Mouse (Mus musculus) intestine, embryonic 16.5 days (tissue): ENCODE data around the gene Edar. TPM values are rescaled to one million over a fixed set of nuclear protein-coding genes. Genes with fewer than 3 reads are reported as not detected.

Experiments
- ATAC-seq: fragments of 200-750 bp; cut with Nextera tagmentation; 2 replicates; pipeline ENCODE4 v1.8.0; 2017; ENCODE audit warnings: moderate TSS enrichment, moderate library complexity
- H3K27ac ChIP-seq: fragments of 300-500 bp; sonication (generic); 2 replicates; pipeline ENCODE4 v1.5.1; 2014; ENCODE audit warnings: mild to moderate bottlenecking, low read length
- H3K27me3 ChIP-seq: fragments of 300-500 bp; sonication (generic); replicated peaks from 2 replicates; pipeline ENCODE4 v1.6.1; 2014; ENCODE audit warnings: low read length, control low read depth, mixed read lengths; ENCODE audit not compliant: control insufficient read depth, insufficient read depth
- H3K36me3 ChIP-seq: fragments of 300-500 bp; sonication (generic); 2 replicates; pipeline ENCODE4 v1.6.1; 2014; ENCODE audit warnings: low read length, control low read depth; ENCODE audit not compliant: control insufficient read depth, insufficient read depth
- H3K4me1 ChIP-seq: fragments of 300-500 bp; sonication (generic); 2 replicates; pipeline ENCODE4 v1.6.1; 2014; ENCODE audit warnings: low read length, control low read depth, mixed read lengths; ENCODE audit not compliant: control insufficient read depth, insufficient read depth
- H3K4me2 ChIP-seq: fragments of 300-500 bp; sonication (generic); 2 replicates; pipeline ENCODE4 v1.6.1; 2014; ENCODE audit warnings: low read depth, low read length, control low read depth
- H3K4me3 ChIP-seq: fragments of 300-500 bp; sonication (generic); 2 replicates; pipeline ENCODE4 v1.5.1; 2014; ENCODE audit warnings: mild to moderate bottlenecking, low read length
- H3K9ac ChIP-seq: fragments of 300-500 bp; sonication (generic); 2 replicates; pipeline ENCODE4 v1.6.1; 2014; ENCODE audit warnings: low read depth, low read length
- H3K9me3 ChIP-seq: fragments of 300-500 bp; sonication (generic); 2 replicates; pipeline ENCODE4 v1.6.1; 2016; ENCODE audit warnings: low read length, control low read depth; ENCODE audit not compliant: control insufficient read depth
- WGBS: fragments of 180-500 bp; shearing (Covaris S2); extraction: QIAGEN DNeasy Blood & Tissue Kit; methylation state at CpG from one replicate; pipeline ENCODE4 v1.1.7; 2014; 5-methylcytosine and 5-hydroxymethylcytosine counted together
- polyA plus RNA-seq: library from polyadenylated mRNA; unstranded; fragments of >200 nt; fragmentation: Nextera tagmentation; extraction: Ambion mirVana; gene quantifications from 2 replicates; pipeline ENCODE4 v1.2.1, GENCODE M21; 2015

Gene Edar
- polyA plus RNA-seq, 1 experiment from 2014 or later = 0.39 TPM

- no peak overlapping the region for H3K27ac ChIP-seq
- H3K27me3 ChIP-seq = no peaks in the 10 kb centered on the region
- no peak overlapping the region for H3K4me3 ChIP-seq
- H3K9ac ChIP-seq = no peak overlapping the region
- no peaks in the 10 kb centered on the region for H3K4me1 ChIP-seq
- ATAC-seq = no peak
- 68% methylated on average over 7 of the region's 7 CpGs for WGBS
- H3K4me2 ChIP-seq = no peak overlapping the region
- H3K36me3 ChIP-seq = no peaks in the 10 kb centered on the region
- H3K9me3 ChIP-seq = no peaks in the 10 kb centered on the region
These were observed 15.6 kb upstream of the Edar start for GRCm38 (mm10) chr10:58691051-58691450.

- Histone ChIP-seq H3K9me3 (no peaks in the 10 kb centered on the region), H3K27ac (no peak overlapping the region), H3K27me3 (no peaks in the 10 kb centered on the region), H3K36me3 (no peaks in the 10 kb centered on the region), H3K4me2 (no peak overlapping the region), H3K4me3 (no peak overlapping the region), H3K9ac (no peak overlapping the region), H3K4me1 (no peaks in the 10 kb centered on the region)
- 85% methylated on average over 6 of the region's 6 CpGs for WGBS
- no peak for ATAC-seq
These were observed 3.8 kb upstream of the Edar start for GRCm38 (mm10) chr10:58679298-58679697.

- 36% methylated on average over 15 of the region's 15 CpGs for WGBS
- Histone ChIP-seq H3K9me3 (no peaks in the 10 kb centered on the region), H3K4me3 (no peak overlapping the region; the same call in 1 of the 2 replicates), H3K36me3 (no peaks in the 10 kb centered on the region), H3K27ac (no peak overlapping the region), H3K27me3 (no peaks in the 10 kb centered on the region), H3K9ac (no peak overlapping the region), H3K4me2 (no peak overlapping the region), H3K4me1 (no peaks in the 10 kb centered on the region)
- peak; percentile 26; the same call in 1 of the 2 replicates for ATAC-seq
These were observed 2.0 kb downstream of the Edar start for GRCm38 (mm10) chr10:58673278-58674061.

- Histone ChIP-seq H3K9ac (no peak overlapping the region), H3K27ac (no peak overlapping the region), H3K4me3 (no peak overlapping the region), H3K4me2 (no peak overlapping the region), H3K9me3 (no peaks in the 10 kb centered on the region), H3K27me3 (no peaks in the 10 kb centered on the region), H3K36me3 (no peaks in the 10 kb centered on the region), H3K4me1 (no peaks in the 10 kb centered on the region)
- 72% methylated on average over 10 of the region's 10 CpGs for WGBS
- no peak for ATAC-seq
These were observed 2.7 kb downstream of the Edar start for GRCm38 (mm10) chr10:58672557-58673277.

DNA sequence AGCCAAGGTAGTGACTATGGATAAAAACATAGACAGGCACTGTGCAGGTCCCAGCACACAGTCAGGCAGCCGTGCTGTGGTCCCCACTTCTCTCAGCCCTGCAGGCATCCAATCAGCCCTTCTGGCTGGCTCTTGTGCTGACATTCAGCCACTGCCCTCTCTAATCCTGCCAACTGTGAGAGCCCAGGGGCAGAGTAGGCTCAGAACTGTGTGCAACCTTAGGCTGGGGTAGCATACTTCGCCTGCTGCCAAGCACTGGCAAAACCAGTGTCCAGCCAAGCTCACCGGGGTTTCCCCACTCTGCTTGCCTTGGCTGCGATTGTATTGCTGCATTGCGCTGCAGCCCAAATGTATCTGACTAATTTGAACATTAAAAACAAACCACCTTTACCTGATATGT lies 11.6 kb downstream of the Edar start:
- H3K4me1 ChIP-seq = no peaks in the 10 kb centered on the region
- no peaks in the 10 kb centered on the region for H3K27me3 ChIP-seq
- no peak overlapping the region for H3K27ac ChIP-seq
- no peak overlapping the region for H3K4me2 ChIP-seq
- no peak for ATAC-seq
- WGBS = 85% methylated on average over 5 of the region's 5 CpGs
- H3K9me3 ChIP-seq = no peaks in the 10 kb centered on the region
- no peaks in the 10 kb centered on the region for H3K36me3 ChIP-seq
- H3K4me3 ChIP-seq = no peak overlapping the region
- H3K9ac ChIP-seq = no peak overlapping the region

DNA sequence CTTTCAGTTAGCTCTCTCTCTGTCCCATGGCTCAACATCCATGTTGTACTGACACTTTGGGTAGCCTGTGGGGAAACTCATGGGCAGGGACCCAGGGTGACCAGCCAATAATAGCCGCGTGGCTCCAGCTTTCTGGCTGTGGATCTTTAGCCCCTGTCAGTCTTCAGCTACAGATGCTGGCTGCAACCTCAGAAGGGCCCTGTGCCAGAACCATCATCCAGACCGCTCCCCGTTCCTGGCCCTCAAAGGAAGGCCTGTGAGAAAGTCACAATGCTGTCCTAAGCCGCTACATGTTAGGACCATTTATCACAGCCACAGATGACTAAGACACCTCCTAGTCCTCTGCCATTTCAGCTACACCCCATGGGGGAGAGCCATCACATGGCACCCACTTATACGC lies 12.0 kb downstream of the Edar start:
- no peak overlapping the region for H3K4me2 ChIP-seq
- no peak overlapping the region for H3K9ac ChIP-seq
- no peaks in the 10 kb centered on the region for H3K9me3 ChIP-seq
- no peaks in the 10 kb centered on the region for H3K4me1 ChIP-seq
- no peak overlapping the region for H3K27ac ChIP-seq
- no peaks in the 10 kb centered on the region for H3K27me3 ChIP-seq
- 81% methylated on average over 6 of the region's 6 CpGs for WGBS
- no peaks in the 10 kb centered on the region for H3K36me3 ChIP-seq
- no peak for ATAC-seq
- H3K4me3 ChIP-seq = no peak overlapping the region

DNA sequence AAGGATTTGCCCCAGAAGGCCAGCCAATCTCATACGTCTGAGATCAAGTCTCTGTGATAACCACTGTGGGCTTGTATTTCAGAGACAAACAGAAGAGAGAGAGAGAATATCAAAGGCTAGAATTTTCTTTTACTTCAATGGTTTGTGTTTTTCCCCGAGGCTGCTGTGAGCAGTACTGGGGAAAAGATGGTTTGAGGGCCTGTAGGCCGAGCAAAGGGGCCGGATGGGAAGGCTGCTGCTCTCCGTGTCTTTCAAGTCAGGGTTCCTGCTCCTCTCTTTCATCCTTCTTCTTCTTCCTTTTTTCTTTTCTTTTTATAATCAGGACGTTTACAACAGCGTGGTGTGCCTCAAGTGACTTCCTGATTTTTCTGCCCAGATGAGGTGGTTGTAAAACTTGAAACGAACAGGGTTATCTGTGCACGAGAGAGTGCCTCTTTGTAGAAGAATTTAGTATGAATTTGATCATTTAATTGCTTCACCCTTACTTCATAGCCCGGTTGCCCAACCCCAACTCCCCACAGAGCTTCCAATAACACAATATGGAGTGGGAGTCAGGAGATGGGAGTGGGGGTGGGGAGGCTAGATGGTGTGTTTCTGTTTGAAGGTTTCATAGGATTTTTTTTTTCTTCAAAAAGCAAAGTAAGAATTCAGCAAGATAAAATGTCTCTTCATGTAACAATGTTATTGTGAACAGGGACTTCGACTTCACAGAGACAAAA lies 16.0 kb downstream of the Edar start:
- Histone ChIP-seq H3K4me1 (no peaks in the 10 kb centered on the region), H3K36me3 (no peaks in the 10 kb centered on the region), H3K27me3 (no peaks in the 10 kb centered on the region), H3K4me3 (no peak overlapping the region), H3K9ac (no peak overlapping the region), H3K27ac (no peak overlapping the region), H3K4me2 (no peak overlapping the region), H3K9me3 (no peaks in the 10 kb centered on the region)
- WGBS = 51% methylated on average over 11 of the region's 11 CpGs
- ATAC-seq = no peak

DNA sequence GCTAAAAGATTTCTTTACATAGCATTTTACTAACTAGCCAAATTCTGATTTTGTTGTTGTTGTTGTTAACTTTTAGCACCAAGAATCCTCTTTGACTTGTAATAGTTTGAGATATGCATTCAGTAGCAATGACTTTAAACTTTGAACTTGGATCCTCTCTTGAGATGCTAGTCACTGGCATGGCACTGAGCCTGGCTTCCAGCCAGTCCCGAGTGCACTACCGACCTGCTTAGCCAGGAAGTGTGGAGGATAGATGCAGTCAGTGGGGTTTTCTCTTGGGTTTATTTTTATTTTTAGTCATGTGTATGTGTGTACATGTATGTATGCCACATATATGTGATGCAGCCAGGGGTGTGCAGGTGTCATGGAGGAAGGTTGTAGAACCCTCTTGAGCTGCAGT lies 17.7 kb downstream of the Edar start:
- no peak overlapping the region for H3K4me3 ChIP-seq
- H3K27ac ChIP-seq = no peak overlapping the region
- H3K9ac ChIP-seq = no peak overlapping the region
- H3K9me3 ChIP-seq = no peaks in the 10 kb centered on the region
- no peaks in the 10 kb centered on the region for H3K36me3 ChIP-seq
- H3K4me1 ChIP-seq = no peaks in the 10 kb centered on the region
- 51% methylated on average over 2 of the region's 2 CpGs for WGBS
- ATAC-seq = no peak
- H3K4me2 ChIP-seq = no peak overlapping the region
- no peaks in the 10 kb centered on the region for H3K27me3 ChIP-seq

GRCm38 (mm10) chr10:58653679-58654078 lies 21.8 kb downstream of the Edar start:
- no peaks in the 10 kb centered on the region for H3K9me3 ChIP-seq
- no peak overlapping the region for H3K9ac ChIP-seq
- no peaks in the 10 kb centered on the region for H3K36me3 ChIP-seq
- ATAC-seq = no peak
- no peak overlapping the region for H3K27ac ChIP-seq
- 81% methylated on average over 3 of the region's 3 CpGs for WGBS
- peaks cover 7% of the 10 kb centered on the region; the same call in 1 of the 2 replicates for H3K27me3 ChIP-seq
- no peak overlapping the region for H3K4me2 ChIP-seq
- peaks cover 12% of the 10 kb centered on the region for H3K4me1 ChIP-seq
- no peak overlapping the region for H3K4me3 ChIP-seq
